Mouse (Mus musculus) frontal cortex, postnatal 25 days (tissue): ENCODE measurements around the gene Ezh1.

ENCODE experiments used
- DNase-seq, 2 experiments: peaks; one replicate each; pipeline ENCODE4 v3.0.0; 2022; ENCODE audit warnings: low spot score in 2 of 2

The Ezh1 gene

GRCm38 (mm10) chr11:101211970-101212369 is 14.3 kb downstream of the Ezh1 start:
- no peak for DNase-seq

GRCm38 (mm10) chr11:101200986-101201385 is 25.3 kb downstream of the Ezh1 start:
- no peak for DNase-seq

GRCm38 (mm10) chr11:101199555-101199954 is 26.7 kb downstream of the Ezh1 start:
- DNase-seq: no peak

- DNase-seq: no peak
These were observed 30.1 kb downstream of the Ezh1 start for GRCm38 (mm10) chr11:101196175-101196574.

GRCm38 (mm10) chr11:101195571-101195970 is 30.7 kb downstream of the Ezh1 start:
- no peak for DNase-seq

- no peak for DNase-seq
These were observed 31.2 kb downstream of the Ezh1 start for GRCm38 (mm10) chr11:101195101-101195500.

- no peak for DNase-seq
These were observed 31.6 kb downstream of the Ezh1 start for GRCm38 (mm10) chr11:101194643-101195042.

GRCm38 (mm10) chr11:101194137-101194536 is 32.1 kb downstream of the Ezh1 start:
- DNase-seq: no peak

GRCm38 (mm10) chr11:101193076-101193475 is 33.2 kb downstream of the Ezh1 start:
- DNase-seq: no peak

GRCm38 (mm10) chr11:101192646-101193045 is 33.6 kb downstream of the Ezh1 start:
- DNase-seq: no peak

GRCm38 (mm10) chr11:101191919-101192470 is 34.3 kb downstream of the Ezh1 start:
- no peak for DNase-seq

GRCm38 (mm10) chr11:101190913-101191907 is 35.1 kb downstream of the Ezh1 start:
- no peak for DNase-seq

GRCm38 (mm10) chr11:101190181-101190912 is 35.9 kb downstream of the Ezh1 start:
- no peak for DNase-seq

- DNase-seq: no peak
These were observed 36.6 kb downstream of the Ezh1 start for GRCm38 (mm10) chr11:101189495-101190180.

- DNase-seq: no peak
These were observed 38.0 kb downstream of the Ezh1 start for GRCm38 (mm10) chr11:101188166-101188805.

- DNase-seq: no peak
These were observed 38.7 kb downstream of the Ezh1 start for GRCm38 (mm10) chr11:101187541-101187940.

GRCm38 (mm10) chr11:101186526-101187247 is 39.6 kb downstream of the Ezh1 start:
- DNase-seq: no peak

- DNase-seq: no peak
These were observed 40.8 kb downstream of the Ezh1 start for GRCm38 (mm10) chr11:101185441-101185840.

GRCm38 (mm10) chr11:101184984-101185383 is 41.3 kb downstream of the Ezh1 start:
- DNase-seq: no peak

GRCm38 (mm10) chr11:101182771-101183517 is 43.3 kb downstream of the Ezh1 start:
- no peak for DNase-seq
